Mouse (Mus musculus): ENCODE data around the gene Ceacam19.

DNA sequence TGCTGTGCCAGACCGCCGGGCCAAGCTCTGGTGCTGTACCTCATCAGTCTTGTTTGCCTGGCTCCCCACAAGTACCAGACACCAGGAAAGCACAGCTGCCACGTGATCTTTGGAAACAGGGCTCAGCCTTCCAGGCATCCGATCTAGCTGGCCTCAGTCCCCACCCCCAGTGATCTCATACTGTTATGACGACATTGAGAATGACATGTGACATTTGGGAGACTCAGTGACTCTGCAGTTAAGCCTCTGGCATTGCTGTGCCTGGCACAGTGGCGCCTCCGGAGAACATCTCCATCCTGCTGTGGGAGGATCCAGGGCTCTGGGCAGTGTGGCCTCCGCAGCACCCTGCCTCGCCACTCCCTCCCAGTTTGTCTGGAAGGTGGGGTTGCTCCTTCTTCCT lies 55.9 kb downstream of the Ceacam19 start:
- no peak for TF ChIP-seq CTCF (IDR thresholded peaks at IDR 0.05; ENCODE audit: low read depth)
- TF ChIP-seq EP300 (optimal IDR thresholded peaks at IDR 0.05), result no peak

All from stomach, postnatal 0 days (tissue).